Mouse (Mus musculus) kidney, embryonic 16.5 days (tissue): Measurements from ENCODE around the gene Stkld1. TPM values are rescaled to one million over a fixed set of nuclear protein-coding genes. Genes with fewer than 3 reads are reported as not detected.

Experiments
- ATAC-seq: fragments of 200-750 bp; cut with Nextera tagmentation; 2 replicates; pipeline ENCODE4 v1.8.0; 2017; ENCODE audit warnings: moderate TSS enrichment; ENCODE audit not compliant: low FRiP score, low TSS enrichment
- H3K27ac ChIP-seq: fragments of 300-500 bp; sonication (generic); 2 replicates; pipeline ENCODE4 v1.5.1; 2014; ENCODE audit warnings: low read length
- H3K27me3 ChIP-seq: fragments of 300-500 bp; sonication (generic); 2 replicates; pipeline ENCODE4 v1.6.1; 2014; ENCODE audit warnings: low read length, control low read depth, mixed read lengths; ENCODE audit not compliant: insufficient read depth
- H3K36me3 ChIP-seq: fragments of 300-500 bp; sonication (generic); 2 replicates; pipeline ENCODE4 v1.6.1; 2014; ENCODE audit warnings: low read length, control low read depth, mixed read lengths; ENCODE audit not compliant: insufficient read depth
- H3K4me1 ChIP-seq: fragments of 300-500 bp; sonication (generic); 2 replicates; pipeline ENCODE4 v1.6.1; 2014; ENCODE audit warnings: low read length, control low read depth, mixed read lengths; ENCODE audit not compliant: insufficient read depth
- H3K4me2 ChIP-seq: fragments of 300-500 bp; sonication (generic); replicated peaks from 2 replicates; pipeline ENCODE4 v1.6.1; 2014; ENCODE audit warnings: low read depth, low read length
- H3K4me3 ChIP-seq: fragments of 300-500 bp; sonication (generic); 2 replicates; pipeline ENCODE4 v1.5.1; 2014; ENCODE audit warnings: mild to moderate bottlenecking, low read length
- H3K9ac ChIP-seq: fragments of 300-500 bp; sonication (generic); replicated peaks from 2 replicates; pipeline ENCODE4 v1.6.1; 2014; ENCODE audit warnings: low read length
- H3K9me3 ChIP-seq: fragments of 300-500 bp; sonication (generic); 2 replicates; pipeline ENCODE4 v1.6.1; 2016; ENCODE audit warnings: low read length, control low read depth
- WGBS: fragments of 180-500 bp; shearing (Covaris S2); extraction: QIAGEN DNeasy Blood & Tissue Kit; methylation state at CpG from one replicate; pipeline ENCODE4 v1.1.7; 2014; 5-methylcytosine and 5-hydroxymethylcytosine counted together
- polyA plus RNA-seq: library from polyadenylated mRNA; unstranded; fragments of >200 nt; fragmentation: Nextera tagmentation; extraction: Ambion mirVana; gene quantifications from 2 replicates; pipeline ENCODE4 v1.2.1, GENCODE M21; 2015

Gene Stkld1
- polyA plus RNA-seq, 1 experiment from 2014 or later = 0.07 TPM

DNA sequence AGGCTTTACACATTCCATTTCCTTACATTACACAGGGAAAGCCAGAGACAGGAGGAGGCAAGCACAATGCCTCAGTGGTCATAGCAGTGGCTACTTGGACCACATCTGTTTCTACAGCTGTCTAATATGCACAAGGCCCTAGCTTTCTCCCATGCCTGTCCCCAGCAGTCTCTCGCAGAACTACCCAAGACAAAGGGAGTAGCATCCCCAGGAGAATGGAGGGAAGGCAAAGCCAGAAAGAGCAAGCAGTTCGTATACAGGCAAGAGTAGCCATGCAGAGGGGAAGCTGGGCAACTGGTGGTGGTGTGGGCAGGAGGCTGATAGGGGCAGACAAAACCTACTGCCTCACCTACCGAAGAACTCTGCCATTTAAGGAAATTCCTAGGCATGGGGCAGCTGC, 27.4 kb upstream of the Stkld1 start:
- Histone ChIP-seq H3K27me3 (no peaks in the 10 kb centered on the region), H3K36me3 (peaks cover 29% of the 10 kb centered on the region), H3K4me3 (no peak overlapping the region), H3K9me3 (no peaks in the 10 kb centered on the region), H3K9ac (no peak overlapping the region), H3K4me1 (peaks cover 40% of the 10 kb centered on the region), H3K4me2 (no peak overlapping the region), H3K27ac (no peak overlapping the region)
- no peak for ATAC-seq
- WGBS = 92% methylated on average over 3 of the region's 3 CpGs

DNA sequence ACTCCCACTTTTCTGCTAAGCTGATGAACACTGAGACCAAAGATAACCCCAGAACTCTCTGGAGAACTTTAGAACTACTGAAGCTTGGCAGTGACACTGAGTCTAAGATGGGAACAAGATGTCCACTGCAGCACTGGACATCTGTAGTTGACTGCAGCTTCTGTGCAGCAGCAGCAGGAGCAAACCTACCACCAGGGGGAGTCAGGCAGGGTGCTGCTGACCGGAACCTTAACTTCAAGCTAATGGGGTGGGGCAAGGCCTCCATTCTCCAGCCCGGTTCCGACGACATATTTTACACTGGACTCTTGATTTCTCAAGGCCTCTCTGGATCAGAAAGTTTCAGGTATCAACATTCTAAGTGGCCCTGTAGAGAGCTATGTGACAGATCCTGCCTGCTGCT, 26.7 kb upstream of the Stkld1 start:
- Histone ChIP-seq H3K9ac (no peak overlapping the region), H3K4me2 (no peak overlapping the region), H3K27ac (no peak overlapping the region), H3K9me3 (no peaks in the 10 kb centered on the region), H3K4me3 (no peak overlapping the region), H3K36me3 (peaks cover 36% of the 10 kb centered on the region), H3K27me3 (no peaks in the 10 kb centered on the region), H3K4me1 (peaks cover 39% of the 10 kb centered on the region)
- WGBS = 42% methylated on average over 4 of the region's 4 CpGs
- ATAC-seq = no peak

DNA sequence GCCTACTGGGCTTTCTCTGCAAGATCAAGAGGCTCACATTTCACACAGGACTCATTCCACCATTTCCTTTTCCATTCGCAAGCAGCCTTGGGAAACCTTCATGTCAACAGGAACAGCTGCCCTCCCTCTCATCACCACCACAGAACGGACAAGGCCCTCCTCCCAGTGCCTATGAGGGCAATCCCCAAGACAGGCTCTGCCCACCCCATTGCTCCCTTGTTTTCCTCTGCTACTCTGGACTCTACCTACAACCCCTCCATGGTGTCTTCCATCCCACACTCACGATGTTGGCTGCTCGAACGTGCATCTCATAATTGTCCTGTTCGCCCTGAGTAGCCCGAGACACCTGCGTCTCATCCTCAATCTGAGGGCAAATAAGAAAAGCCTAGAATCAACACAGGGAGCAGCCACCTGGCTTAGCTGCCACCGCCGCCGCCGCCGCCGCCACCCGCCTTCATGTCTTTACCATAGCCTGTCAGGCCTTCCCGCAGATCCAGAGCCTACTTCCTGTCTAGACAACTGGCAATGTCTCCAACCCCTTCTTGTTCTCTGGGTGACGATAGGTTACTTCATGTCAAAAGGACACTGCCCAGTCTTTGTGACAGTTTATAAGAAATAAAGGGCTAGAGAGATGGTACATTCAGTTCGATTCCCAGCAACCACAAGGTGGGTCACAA, 25.0 kb upstream of the Stkld1 start:
- Histone ChIP-seq H3K27ac (no peak overlapping the region), H3K27me3 (no peaks in the 10 kb centered on the region), H3K4me3 (peak overlapping the region; percentile 77), H3K4me1 (peaks cover 35% of the 10 kb centered on the region), H3K36me3 (peaks cover 54% of the 10 kb centered on the region), H3K9me3 (no peaks in the 10 kb centered on the region), H3K9ac (peak overlapping the region; percentile 81), H3K4me2 (peak overlapping the region; percentile 71)
- ATAC-seq = no peak
- WGBS = 81% methylated on average over 18 of the region's 18 CpGs

DNA sequence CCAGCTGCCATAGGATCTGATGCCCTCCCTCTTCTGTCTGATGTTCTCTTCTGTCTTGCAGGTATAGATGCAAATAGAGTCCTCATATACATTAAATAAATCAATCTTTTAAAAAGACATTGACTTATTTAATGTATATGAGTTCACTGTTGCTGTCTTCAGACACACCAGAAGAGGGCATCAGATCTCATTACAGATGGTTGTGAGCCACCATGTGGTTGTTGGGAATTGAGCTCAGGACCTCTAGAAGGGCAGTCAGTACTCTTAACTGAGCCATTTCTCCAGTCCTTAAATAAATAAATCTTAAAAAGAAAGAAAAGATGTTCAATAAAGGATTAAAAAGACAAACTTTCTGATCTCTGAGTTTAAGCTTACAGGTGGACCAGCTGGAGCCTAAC, 24.5 kb upstream of the Stkld1 start:
- H3K9ac ChIP-seq = peak overlapping the region; percentile 81
- no peaks in the 10 kb centered on the region for H3K9me3 ChIP-seq
- peaks cover 58% of the 10 kb centered on the region for H3K36me3 ChIP-seq
- H3K4me1 ChIP-seq = peaks cover 32% of the 10 kb centered on the region
- H3K27ac ChIP-seq = peak overlapping the region; percentile 91
- no peak for ATAC-seq
- H3K4me2 ChIP-seq = peak overlapping the region; percentile 71
- peak overlapping the region; percentile 77 for H3K4me3 ChIP-seq
- no peaks in the 10 kb centered on the region for H3K27me3 ChIP-seq

DNA sequence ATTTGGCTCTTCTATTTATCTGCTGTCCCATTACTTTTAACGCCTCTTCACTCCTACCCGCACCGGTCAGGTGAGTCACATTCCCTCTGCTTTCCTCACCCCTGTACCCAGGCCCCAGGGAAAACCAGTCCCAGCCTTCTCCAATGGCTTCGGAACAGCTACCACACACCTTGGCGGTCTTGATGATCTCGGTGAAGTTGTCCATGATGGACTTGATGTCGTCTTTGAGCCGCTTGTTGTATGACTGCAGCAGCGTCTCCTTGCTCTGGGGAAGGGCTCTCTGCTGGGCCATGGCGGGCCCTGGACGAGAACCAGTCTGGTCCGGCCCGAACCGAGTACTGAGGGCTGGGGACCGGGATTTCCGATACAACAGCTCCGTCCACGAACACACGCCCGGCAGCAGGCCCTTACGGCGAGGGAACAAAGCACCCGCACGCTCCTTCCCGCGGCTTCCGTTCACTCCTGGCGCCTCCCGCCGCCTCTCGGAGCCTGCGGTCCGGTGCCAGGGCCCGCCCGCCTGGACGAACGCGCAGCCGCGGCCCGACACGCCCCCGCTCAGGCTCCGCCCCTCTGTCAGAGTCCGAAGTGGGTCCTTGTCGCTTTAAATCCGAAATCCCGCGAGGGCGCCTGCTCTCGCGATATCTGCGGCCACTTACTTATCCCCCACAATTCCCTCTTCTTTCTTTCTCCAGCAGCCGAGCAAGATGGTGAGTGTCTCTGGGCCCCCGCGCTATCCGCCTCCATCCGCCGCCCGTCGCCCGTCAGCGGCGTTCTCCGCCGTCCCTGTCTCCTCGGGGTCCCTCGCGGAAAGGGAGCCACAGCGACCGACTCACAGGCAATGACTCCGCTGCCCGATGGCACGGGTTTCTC, 23.5 kb upstream of the Stkld1 start, which contains the start of the genes Med22 and Rpl7a:
Med22 (minus strand) TSS at position 554 of the 870 bp plus-strand sequence.
Rpl7a (plus strand) TSS at position 641 of the 870 bp plus-strand sequence.
- peak; percentile 94 for ATAC-seq
- Histone ChIP-seq H3K27ac (peak within 1 kb of the TSS; percentile 91), H3K9ac (peak within 1 kb of the TSS; percentile 98), H3K4me1 (peaks cover 42% of the 10 kb centered on the region), H3K27me3 (no peaks in the 10 kb centered on the region), H3K4me2 (peak within 1 kb of the TSS; percentile 99), H3K36me3 (peaks cover 58% of the 10 kb centered on the region), H3K9me3 (no peaks in the 10 kb centered on the region), H3K4me3 (peak within 1 kb of the TSS; percentile 77)
- under 1% methylated on average over 71 of the region's 74 CpGs for WGBS

DNA sequence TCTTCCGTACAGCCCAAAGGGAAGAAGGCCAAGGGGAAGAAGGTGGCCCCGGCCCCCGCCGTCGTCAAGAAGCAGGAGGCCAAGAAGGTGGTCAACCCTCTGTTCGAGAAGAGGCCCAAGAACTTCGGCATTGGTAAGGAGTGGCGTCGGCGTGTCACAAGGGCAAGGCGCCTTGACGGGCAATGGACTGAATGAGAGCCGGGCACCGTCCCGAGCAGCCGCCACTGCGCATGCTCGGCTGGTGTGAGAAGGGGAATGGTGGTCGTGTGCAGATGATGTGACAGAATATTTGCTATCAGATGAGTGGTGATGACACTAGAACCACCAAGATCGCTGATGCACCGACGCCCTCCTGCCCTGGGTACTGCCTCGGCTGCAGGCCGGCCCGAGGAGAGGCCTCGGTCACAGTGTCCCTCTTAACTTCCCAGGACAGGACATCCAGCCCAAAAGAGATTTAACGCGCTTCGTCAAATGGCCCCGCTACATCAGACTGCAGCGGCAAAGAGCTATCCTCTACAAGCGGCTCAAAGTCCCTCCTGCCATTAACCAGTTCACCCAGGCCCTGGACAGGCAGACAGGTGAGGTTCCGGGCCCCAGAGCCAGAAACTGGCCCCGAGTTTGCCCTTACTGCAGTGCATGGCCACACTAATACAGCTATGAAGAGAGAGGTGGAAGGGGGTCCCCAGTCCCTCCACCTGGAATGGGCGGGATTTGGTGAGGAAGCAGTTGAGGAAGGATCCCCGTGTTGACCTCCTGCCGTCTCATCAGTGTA, 22.7 kb upstream of the Stkld1 start:
- Histone ChIP-seq H3K9me3 (no peaks in the 10 kb centered on the region), H3K9ac (peak overlapping the region; percentile 98), H3K4me2 (peak overlapping the region; percentile 99), H3K27me3 (no peaks in the 10 kb centered on the region), H3K27ac (peak overlapping the region; percentile 91), H3K4me1 (peaks cover 46% of the 10 kb centered on the region), H3K36me3 (peaks cover 50% of the 10 kb centered on the region), H3K4me3 (peak overlapping the region; percentile 77)
- ATAC-seq = peak; percentile 12
- 0% methylated on average over 37 of the region's 37 CpGs for WGBS

DNA sequence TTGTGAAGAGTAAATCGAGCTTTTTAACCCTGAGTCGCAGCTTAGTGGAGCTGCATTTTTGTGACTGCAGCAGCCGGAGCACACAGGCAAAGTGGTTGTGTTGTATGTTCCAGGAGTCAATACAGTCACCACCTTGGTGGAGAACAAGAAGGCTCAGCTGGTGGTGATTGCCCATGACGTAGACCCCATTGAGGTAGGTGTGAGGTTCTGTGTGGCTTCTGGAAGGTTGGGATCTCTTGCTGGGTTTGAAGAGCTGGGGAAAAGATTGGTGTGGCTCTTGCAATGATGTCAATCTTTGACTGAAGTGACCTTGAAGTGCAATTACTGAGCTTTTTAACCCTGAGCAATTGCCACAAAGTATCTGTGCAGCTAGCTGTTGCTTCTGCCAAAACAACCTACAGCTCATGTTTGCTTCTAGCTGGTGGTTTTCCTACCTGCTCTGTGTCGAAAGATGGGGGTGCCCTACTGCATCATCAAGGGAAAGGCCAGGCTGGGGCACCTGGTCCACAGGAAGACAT, 21.5 kb upstream of the Stkld1 start:
- H3K4me3 ChIP-seq = peak overlapping the region; percentile 77
- no peak overlapping the region for H3K27ac ChIP-seq
- ATAC-seq = no peak
- peaks cover 43% of the 10 kb centered on the region for H3K36me3 ChIP-seq
- no peaks in the 10 kb centered on the region for H3K27me3 ChIP-seq
- H3K9me3 ChIP-seq = no peaks in the 10 kb centered on the region
- WGBS = 56% methylated on average over 5 of the region's 5 CpGs
- peak overlapping the region; percentile 99 for H3K4me2 ChIP-seq
- H3K4me1 ChIP-seq = peaks cover 53% of the 10 kb centered on the region
- peak overlapping the region; percentile 98 for H3K9ac ChIP-seq

DNA sequence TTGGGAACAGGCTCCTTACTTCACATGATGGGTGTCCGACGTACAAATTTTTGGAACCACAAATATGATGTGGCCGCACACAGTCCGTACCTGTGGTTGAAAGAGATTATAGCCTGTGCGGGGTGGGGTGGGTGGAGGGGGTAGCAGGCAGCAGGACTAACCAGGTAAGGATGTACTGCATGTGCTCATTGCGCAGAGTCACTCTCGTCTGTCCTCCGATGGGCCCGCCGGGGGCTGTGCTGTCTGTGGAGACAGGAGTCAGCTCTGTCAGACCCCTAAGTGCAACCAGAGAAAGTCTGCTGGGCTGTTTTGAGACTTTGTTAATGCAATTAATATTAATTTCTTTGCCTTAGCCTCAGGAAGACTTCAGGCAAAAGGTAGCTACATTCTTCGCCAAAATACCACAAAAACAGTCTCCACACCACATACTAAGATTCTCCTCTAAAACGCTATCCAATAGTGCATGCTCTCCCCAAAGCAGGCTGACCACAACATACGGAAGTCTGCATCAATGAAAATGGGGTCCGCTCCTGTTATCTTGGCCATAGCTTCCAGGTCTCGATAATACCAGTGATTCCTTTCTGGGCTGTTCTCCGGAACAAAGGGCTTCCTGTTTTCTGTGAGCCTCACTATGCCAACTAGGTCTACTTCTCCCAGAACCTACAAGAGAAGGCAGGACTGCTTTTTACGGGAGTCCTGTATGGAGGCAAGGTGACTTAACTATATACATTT, 20.3 kb upstream of the Stkld1 start:
- 85% methylated on average over 17 of the region's 17 CpGs for WGBS
- H3K27ac ChIP-seq = no peak overlapping the region
- no peak for ATAC-seq

More for the DNA sequence above, 20.3 kb upstream of the Stkld1 start:
- Histone ChIP-seq H3K4me2 (no peak overlapping the region), H3K4me1 (peaks cover 54% of the 10 kb centered on the region), H3K4me3 (no peak overlapping the region), H3K9me3 (no peaks in the 10 kb centered on the region), H3K9ac (no peak overlapping the region), H3K27me3 (no peaks in the 10 kb centered on the region), H3K36me3 (peaks cover 39% of the 10 kb centered on the region)
